Mouse (Mus musculus) spleen, adult 2 months (tissue): ENCODE results near the gene Acvr1b.

Source experiments
- CTCF ChIP-seq: fragments of 200-500 bp; IDR thresholded peaks from 2 replicates; pipeline ENCODE4 v1.5.1; 2011; ENCODE audit warnings: mild to moderate bottlenecking, inconsistent platforms; ENCODE audit not compliant: insufficient read depth, insufficient read length, insufficient replicate concordance; ENCODE audit errors: extremely low read depth
- POLR2A ChIP-seq: fragments of 200-500 bp; IDR thresholded peaks from 2 replicates; pipeline ENCODE4 v1.6.1; 2011; ENCODE audit warnings: low read depth, low read length, inconsistent platforms

GRCm38 (mm10) chr15:101215136-101215535, 41.3 kb downstream of the Acvr1b start:
- no peak for TF ChIP-seq POLR2A
- no peak for TF ChIP-seq CTCF
